Comparison of ENCODE assay signal across 8 mouse cellular contexts in genomic region chr3:116713031-116713430, GRCm38 (mm10). TPM values are rescaled to one million over a fixed set of nuclear protein-coding genes. Genes with fewer than 3 reads are reported as not detected.
DNase-seq lines count a peak whose midpoint lies in the region; ATAC-seq lines count a peak whose summit lies in the region.

No protein-coding gene starts in this region.

- H3K27ac ChIP-seq in heart, embryonic 16.5 days (ENCODE audit: low read length): no peak overlapping the region
- no peak overlapping the region for H3K27ac ChIP-seq in limb, embryonic 15.5 days

- 34% methylated on average over 5 of the region's 5 CpGs for WGBS in heart, embryonic 16.5 days
- WGBS in limb, embryonic 15.5 days: 22% methylated on average over 5 of the region's 5 CpGs

- H3K4me1 ChIP-seq in heart, embryonic 16.5 days (ENCODE audit: control insufficient read depth, insufficient read depth, low read length): peaks cover 15% of the 10 kb centered on the region
- peaks cover 13% of the 10 kb centered on the region for H3K4me1 ChIP-seq in limb, embryonic 15.5 days

- no peaks in the 10 kb centered on the region for H3K27me3 ChIP-seq in heart, embryonic 16.5 days (ENCODE audit: control insufficient read depth, insufficient read depth, low read length)
- H3K27me3 ChIP-seq in limb, embryonic 15.5 days: no peaks in the 10 kb centered on the region

- H3K36me3 ChIP-seq in heart, embryonic 16.5 days (ENCODE audit: control insufficient read depth, insufficient read depth): no peaks in the 10 kb centered on the region
- no peaks in the 10 kb centered on the region for H3K36me3 ChIP-seq in limb, embryonic 15.5 days

- no peaks in the 10 kb centered on the region for H3K9me3 ChIP-seq in heart, embryonic 16.5 days (replicated peaks; ENCODE audit: control insufficient read depth, low read length)
- H3K9me3 ChIP-seq in limb, embryonic 15.5 days: no peaks in the 10 kb centered on the region

- no peak overlapping the region; the same call in 1 of the 2 replicates for H3K9ac ChIP-seq in heart, embryonic 16.5 days (ENCODE audit: low read length)
- H3K9ac ChIP-seq in limb, embryonic 15.5 days: no peak overlapping the region

- DNase-seq in cerebellum, adult 9-10 months: peak; percentile 13
- DNase-seq in cerebellum, adult 8-10 months: no peak
- DNase-seq in A20 (ENCODE audit: low read depth, low spot score): peak; percentile 50
- no peak for DNase-seq in thymus, postnatal 10 days (ENCODE audit: low spot score in 2 of 2)
- no peak for DNase-seq in frontal cortex, adult 2 months (ENCODE audit: extremely low spot score in 1 of 2, low spot score in 1 of 2)
- no peak for DNase-seq in embryo, embryonic 9.5 days (ENCODE audit: extremely low spot score)

- no peak for ATAC-seq in heart, embryonic 16.5 days (replicated peaks; ENCODE audit: extremely low read depth, insufficient read depth, low FRiP score)
- no peak for ATAC-seq in limb, embryonic 15.5 days (ENCODE audit: insufficient number of reproducible peaks, low FRiP score, low TSS enrichment, low read depth)

- peak overlapping the region; percentile 85 for H3K4me2 ChIP-seq in heart, embryonic 16.5 days (ENCODE audit: low read depth, low read length)
- peak overlapping the region; percentile 79 for H3K4me2 ChIP-seq in limb, embryonic 15.5 days

- peak overlapping the region; percentile 99 for H3K4me3 ChIP-seq in heart, embryonic 16.5 days (ENCODE audit: low read length)
- peak overlapping the region; percentile 98 for H3K4me3 ChIP-seq in limb, embryonic 15.5 days

RNA-seq across cellular contexts. Expression of gene Slc35a3, which starts 0.4 kb away (rescaled TPM):
- polyA plus RNA-seq in heart, embryonic 16.5 days (2015; fragmentation: Nextera tagmentation; extraction: Ambion mirVana): 9.5 and 9.9 TPM in 2 replicates
- polyA plus RNA-seq in limb, embryonic 15.5 days (2015; fragmentation: Nextera tagmentation; extraction: Ambion mirVana): 11.4 and 12.5 TPM in 2 replicates
- polyA plus RNA-seq in frontal cortex, adult 2 months (2012; rRNA removed): 12.2 and 12.7 TPM in 2 replicates

RNA-seq across cellular contexts. Expression of gene Gm43191, which starts 32.0 kb away (rescaled TPM):
- polyA plus RNA-seq in heart, embryonic 16.5 days (2015; fragmentation: Nextera tagmentation; extraction: Ambion mirVana): not detected in 2 replicates
- polyA plus RNA-seq in limb, embryonic 15.5 days (2015; fragmentation: Nextera tagmentation; extraction: Ambion mirVana): not detected in 2 replicates
- polyA plus RNA-seq in frontal cortex, adult 2 months (2012; rRNA removed): not detected in 2 replicates

RNA-seq across cellular contexts. Expression of gene Mfsd14a, which starts 50.6 kb away (rescaled TPM):
- 57.0 and 57.3 TPM in 2 replicates for polyA plus RNA-seq in heart, embryonic 16.5 days (2015; fragmentation: Nextera tagmentation; extraction: Ambion mirVana)
- polyA plus RNA-seq in limb, embryonic 15.5 days (2015; fragmentation: Nextera tagmentation; extraction: Ambion mirVana): 75.1 and 75.3 TPM in 2 replicates
- polyA plus RNA-seq in frontal cortex, adult 2 months (2012; rRNA removed): 41.1 and 43.1 TPM in 2 replicates

Comparison
In these comparisons a context has a peak if more than half of its experiments do, and no peak if none do; other contexts are left out.
1. DNase-seq: peak in cerebellum, adult 9-10 months (single experiment) and A20 (single experiment); none in cerebellum, adult 8-10 months (single experiment), thymus, postnatal 10 days (0 of 2), frontal cortex, adult 2 months (0 of 2) and embryo, embryonic 9.5 days (single experiment).